Mouse (Mus musculus) testis, adult 2 months (tissue): ENCODE measurements around the gene Celsr1. TPM values are rescaled to one million over a fixed set of nuclear protein-coding genes. Genes with fewer than 3 reads are reported as not detected.

Experiments used
- H3K27ac ChIP-seq: fragments of 200-500 bp; 2 replicates; pipeline ENCODE4 v1.5.1; 2012; ENCODE audit warnings: low read depth, low read length; ENCODE audit not compliant: control insufficient read depth, insufficient read depth
- H3K27me3 ChIP-seq: fragments of 200-500 bp; 2 replicates; pipeline ENCODE4 v1.6.1; 2012; ENCODE audit warnings: mild to moderate bottlenecking, low read length, moderate library complexity; ENCODE audit not compliant: control insufficient read depth, insufficient read depth
- H3K36me3 ChIP-seq: fragments of 200-500 bp; 2 replicates; pipeline ENCODE4 v1.6.1; 2012; ENCODE audit warnings: mild to moderate bottlenecking, low read length; ENCODE audit not compliant: control insufficient read depth, insufficient read depth
- H3K4me1 ChIP-seq: fragments of 200-500 bp; 2 replicates; pipeline ENCODE4 v1.6.1; 2012; ENCODE audit warnings: low read length; ENCODE audit not compliant: control insufficient read depth, insufficient read depth
- H3K4me3 ChIP-seq: fragments of 200-500 bp; 2 replicates; pipeline ENCODE4 v1.5.1; 2012; ENCODE audit warnings: low read depth, mild to moderate bottlenecking, low read length, moderate library complexity, mixed read lengths; ENCODE audit not compliant: control insufficient read depth
- CTCF ChIP-seq: fragments of 200-500 bp; IDR thresholded peaks from 2 replicates; pipeline ENCODE4 v1.5.1; 2012; ENCODE audit warnings: low read depth, mild to moderate bottlenecking, inconsistent platforms, low read length, moderate library complexity; ENCODE audit not compliant: control insufficient read depth, insufficient read depth, insufficient replicate concordance
- POLR2A ChIP-seq: fragments of 200-500 bp; IDR thresholded peaks from 2 replicates; pipeline ENCODE4 v1.6.1; 2012; ENCODE audit warnings: low read depth, mild to moderate bottlenecking, inconsistent platforms, low read length, moderate library complexity; ENCODE audit not compliant: control insufficient read depth
- polyA plus RNA-seq: library from polyadenylated mRNA; depleted of rRNA; stranded (reverse); fragments of >200 nt; gene quantifications from 2 replicates; pipeline ENCODE4 v1.2.3, GENCODE M21; 2012; rRNA removed

Celsr1 gene
- polyA plus RNA-seq, 1 experiment: 0.15 TPM

GRCm38 (mm10) chr15:85851656-85852392, 181.8 kb downstream of the Celsr1 start:
- no peak overlapping the region for H3K27ac ChIP-seq
- no peak for TF ChIP-seq POLR2A
- no peak for TF ChIP-seq CTCF
- H3K4me3 ChIP-seq: no peak overlapping the region
- peaks cover 14% of the 10 kb centered on the region for H3K4me1 ChIP-seq
- no peaks in the 10 kb centered on the region for H3K27me3 ChIP-seq
- H3K36me3 ChIP-seq: no peaks in the 10 kb centered on the region

Other genes starting within 250 kb of the Celsr1 start
- gene Cdpf1, start 222.1 kb downstream of the Celsr1 start, polyA plus RNA-seq: 33.4 and 39.5 TPM in 2 replicates
- 16.6 and 17.1 TPM in 2 replicates for gene Pkdrej, start 212.0 kb downstream of the Celsr1 start, polyA plus RNA-seq
- 1.6 and 1.9 TPM in 2 replicates for gene Ttc38, start 201.5 kb downstream of the Celsr1 start, polyA plus RNA-seq
- gene Gtse1, start 174.0 kb downstream of the Celsr1 start, polyA plus RNA-seq: 9.5 and 9.9 TPM in 2 replicates
- gene Trmu, start 154.5 kb downstream of the Celsr1 start, polyA plus RNA-seq: 20.1 TPM in 2 replicates
- 1.6 and 2.0 TPM in 2 replicates for gene Gramd4, start 23.9 kb upstream of the Celsr1 start, polyA plus RNA-seq
- 61.5 and 61.7 TPM in 2 replicates for gene Cerk, start 152.4 kb upstream of the Celsr1 start, polyA plus RNA-seq
- 19.5 and 23.0 TPM in 2 replicates for gene Tbc1d22a, start 180.7 kb upstream of the Celsr1 start, polyA plus RNA-seq